Mouse (Mus musculus) gastrocnemius, adult 2 months (tissue): ENCODE results near the gene Smyd1. TPM values are rescaled to one million over a fixed set of nuclear protein-coding genes. Genes with fewer than 3 reads are reported as not detected.

Experiments used
- DNase-seq: peaks from one replicate; pipeline ENCODE4 v3.0.0; 2022
- H3K27ac ChIP-seq: fragments of 200-600 bp; 2 replicates; pipeline ENCODE4 v1.8.1; 2022; ENCODE audit warnings: mild to moderate bottlenecking
- H3K4me3 ChIP-seq: fragments of 200-600 bp; 2 replicates; pipeline ENCODE4 v1.8.1; 2022; ENCODE audit warnings: mild to moderate bottlenecking, moderate library complexity
- CTCF ChIP-seq: fragments of 200-600 bp; IDR thresholded peaks from 2 replicates; pipeline ENCODE4 v1.8.1; 2022; ENCODE audit warnings: antibody characterized with exemption, mild to moderate bottlenecking, moderate library complexity
- intact Hi-C: fragments of 180-260 bp; cut with DNase I; formaldehyde crosslinking; loops from one replicate; pipeline ENCODE4 v1.15.1; 2025
- total RNA-seq, 2 experiments: library from RNA; stranded (reverse); gene quantifications; 2 replicates each; pipeline ENCODE4 v1.2.3; 2021

Smyd1 gene
- total RNA-seq, 2 experiments from 2014 or later, result 370 to 385 TPM

GRCm38 (mm10) chr6:71221501-71221900, 100.5 kb downstream of the Smyd1 start:
- no peak for DNase-seq
- Histone ChIP-seq H3K4me3 (no peak overlapping the region), H3K27ac (no peak overlapping the region)
- intact Hi-C loops, result no loop called here
- TF ChIP-seq CTCF, result no peak

DNA sequence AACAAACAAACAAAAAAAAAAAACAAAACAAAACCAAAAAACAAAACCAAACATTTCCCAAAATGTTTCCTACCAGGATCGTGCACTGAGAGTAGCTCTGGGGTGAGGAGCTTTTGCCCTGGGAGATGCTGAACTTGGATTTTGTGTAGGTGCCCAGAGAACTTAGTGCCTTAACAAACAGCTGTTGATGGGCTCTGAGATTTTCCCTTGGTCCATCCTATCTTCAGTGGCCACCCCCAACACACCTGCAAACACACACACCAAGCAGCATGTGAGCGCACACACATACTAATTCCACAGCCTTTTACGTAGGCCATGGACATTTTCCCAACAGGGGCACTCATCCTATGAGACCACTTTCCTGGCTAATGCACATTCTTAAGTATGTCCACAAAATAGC, 109.6 kb downstream of the Smyd1 start:
- no peak for DNase-seq
- intact Hi-C loops, result no loop called here
- Histone ChIP-seq H3K4me3 (no peak overlapping the region), H3K27ac (no peak overlapping the region)
- no peak for TF ChIP-seq CTCF

- DNase-seq, result no peak
- intact Hi-C loops, result no loop called here
- Histone ChIP-seq H3K27ac (no peak overlapping the region), H3K4me3 (no peak overlapping the region)
- no peak for TF ChIP-seq CTCF
Measured at GRCm38 (mm10) chr6:71211917-71212316, 110.1 kb downstream of the Smyd1 start.

- H3K27ac ChIP-seq, result no peak overlapping the region
- no peak for TF ChIP-seq CTCF
- intact Hi-C loops, result no loop called here
- no peak for DNase-seq
- H3K4me3 ChIP-seq, result no peak overlapping the region
Measured at GRCm38 (mm10) chr6:71208691-71209090, 113.3 kb downstream of the Smyd1 start.

DNA sequence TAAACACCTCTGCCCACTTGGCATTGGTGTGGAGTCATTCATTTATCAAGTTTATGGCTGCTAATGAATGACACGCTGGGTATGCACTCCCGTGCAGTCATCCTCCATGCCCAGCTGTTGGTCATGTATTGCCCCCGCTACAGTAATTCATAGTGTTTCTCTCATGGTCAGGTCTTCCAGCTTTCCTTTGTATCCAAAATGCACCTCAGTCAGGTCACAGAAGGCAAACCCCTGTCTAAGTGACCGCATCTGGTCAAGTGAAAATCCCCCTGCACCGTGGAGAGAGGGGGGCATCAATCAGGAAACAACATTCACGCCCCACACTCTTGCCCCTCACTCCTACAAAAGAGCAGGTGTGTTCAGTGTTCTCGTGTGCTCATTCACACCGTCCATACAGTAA, 117.9 kb downstream of the Smyd1 start:
- Histone ChIP-seq H3K27ac (no peak overlapping the region), H3K4me3 (no peak overlapping the region)
- intact Hi-C loops, result no loop called here
- no peak for DNase-seq
- TF ChIP-seq CTCF, result no peak

- Histone ChIP-seq H3K4me3 (no peak overlapping the region), H3K27ac (no peak overlapping the region)
- intact Hi-C loops, result no loop called here
- TF ChIP-seq CTCF, result no peak
- DNase-seq, result no peak
Measured at GRCm38 (mm10) chr6:71203674-71204073, 118.4 kb downstream of the Smyd1 start.

- Histone ChIP-seq H3K27ac (no peak overlapping the region), H3K4me3 (no peak overlapping the region)
- no peak for TF ChIP-seq CTCF
- intact Hi-C loops, result no loop called here
- DNase-seq, result no peak
Measured at GRCm38 (mm10) chr6:71201925-71202324, 120.1 kb downstream of the Smyd1 start.

DNA sequence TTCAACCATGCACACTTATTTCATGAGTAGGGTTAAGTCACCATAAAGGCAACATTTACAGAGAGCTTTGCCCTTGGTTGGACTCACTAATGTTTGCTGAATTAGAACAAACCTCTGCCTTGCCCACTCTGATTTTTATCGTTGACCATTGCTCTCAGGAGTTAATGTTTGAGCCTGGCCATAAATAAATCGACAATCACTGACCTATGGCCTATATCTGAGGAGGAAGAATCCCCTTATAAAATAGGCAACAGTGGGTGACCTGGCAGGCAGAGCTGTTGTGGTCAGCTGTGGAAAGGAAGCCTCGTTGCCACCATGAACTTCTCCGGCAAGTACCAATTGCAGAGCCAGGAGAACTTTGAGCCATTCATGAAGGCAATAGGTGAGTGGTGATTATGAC, 122.4 kb downstream of the Smyd1 start, which contains the start of gene Fabp1:
TSS of gene Fabp1 (plus strand) at position 216 of the 400 bp plus-strand sequence.
- intact Hi-C loops, result no loop called here
- no peak for DNase-seq
- Histone ChIP-seq H3K27ac (no peak within 1 kb of the TSS), H3K4me3 (no peak within 1 kb of the TSS)
- TF ChIP-seq CTCF, result no peak

- DNase-seq, result no peak
- Histone ChIP-seq H3K27ac (no peak overlapping the region), H3K4me3 (no peak overlapping the region)
- no peak for TF ChIP-seq CTCF
- intact Hi-C loops, result no loop called here
Measured at GRCm38 (mm10) chr6:71197636-71198535, 124.1 kb downstream of the Smyd1 start.

- no peak for TF ChIP-seq CTCF
- intact Hi-C loops, result no loop called here
- no peak overlapping the region for H3K27ac ChIP-seq
- H3K4me3 ChIP-seq, result no peak overlapping the region
- no peak for DNase-seq
Measured at GRCm38 (mm10) chr6:71196107-71196506, 125.9 kb downstream of the Smyd1 start.

DNA sequence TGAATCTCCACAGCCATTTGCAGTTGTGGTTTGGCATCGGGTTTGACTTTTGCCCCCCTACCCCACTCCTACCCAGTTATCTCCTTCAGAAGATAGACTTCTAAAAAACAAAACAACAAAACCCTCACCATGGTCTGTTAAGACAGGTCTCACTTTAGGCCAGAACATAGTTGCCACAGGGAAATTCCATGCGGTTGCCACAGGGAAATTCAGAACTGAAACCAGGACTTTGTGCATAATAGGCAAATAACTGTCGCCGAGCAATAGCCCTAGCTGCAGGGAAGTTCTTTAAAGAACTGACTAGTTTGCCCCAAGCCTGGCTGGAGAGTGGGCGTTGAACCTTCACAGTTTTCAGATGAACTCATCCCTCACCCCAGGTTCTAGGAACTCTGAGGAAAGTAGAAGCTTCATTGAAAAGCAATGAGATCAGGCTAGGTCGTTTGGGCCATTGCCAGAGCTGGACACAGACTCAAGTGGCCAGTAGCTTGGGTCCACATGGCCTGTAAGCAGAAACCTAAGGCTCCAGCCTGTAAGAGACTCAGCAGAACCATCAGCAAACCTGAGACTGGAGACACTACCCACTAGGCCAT, 128.8 kb downstream of the Smyd1 start:
- Histone ChIP-seq H3K27ac (no peak overlapping the region), H3K4me3 (no peak overlapping the region)
- DNase-seq, result no peak
- intact Hi-C loops, result no loop called here
- TF ChIP-seq CTCF, result no peak

DNA sequence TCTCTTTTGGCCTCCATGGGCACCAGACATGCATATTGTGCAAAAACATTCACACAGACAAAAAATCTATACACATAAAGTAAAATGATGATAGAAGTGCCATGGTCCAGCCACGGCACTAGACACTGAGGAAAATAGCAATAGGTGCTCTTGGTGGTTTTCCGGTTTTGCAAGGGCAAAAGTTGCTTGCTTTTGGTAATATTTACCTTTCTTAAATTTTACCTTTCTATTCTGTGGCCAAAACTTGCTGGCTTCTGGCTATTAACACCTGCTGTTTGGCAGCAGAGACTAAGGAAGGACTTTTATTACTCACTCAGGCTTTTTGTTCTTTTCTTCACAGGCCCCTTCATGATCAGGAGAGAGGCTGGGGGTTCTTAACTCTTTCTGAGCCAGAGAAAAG, 131.5 kb downstream of the Smyd1 start:
- no peak for DNase-seq
- no peak overlapping the region for H3K4me3 ChIP-seq
- intact Hi-C loops, result no loop called here
- H3K27ac ChIP-seq, result no peak overlapping the region
- no peak for TF ChIP-seq CTCF

DNA sequence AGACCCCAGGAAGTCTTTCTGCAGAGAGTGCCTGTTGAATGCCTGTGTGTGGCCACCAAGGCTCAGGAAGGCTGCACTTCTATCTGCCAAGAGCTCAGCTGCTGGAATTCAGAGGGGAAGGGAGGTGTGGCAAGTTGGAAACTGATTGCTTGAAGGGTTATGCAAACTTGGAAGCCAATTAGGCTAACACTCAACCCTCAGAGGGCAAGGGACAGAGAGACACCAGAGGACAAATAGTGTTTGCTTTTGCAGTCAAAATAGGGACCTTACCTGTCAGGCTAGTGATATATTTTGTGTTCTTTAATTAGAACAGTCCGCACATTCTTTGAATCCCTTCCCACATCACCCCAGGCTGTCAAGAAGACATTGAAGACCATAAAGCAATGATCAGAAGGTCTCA, 132.5 kb downstream of the Smyd1 start:
- Histone ChIP-seq H3K27ac (no peak overlapping the region), H3K4me3 (no peak overlapping the region)
- TF ChIP-seq CTCF, result no peak
- no peak for DNase-seq
- intact Hi-C loops, result no loop called here
